Mouse (Mus musculus) kidney, embryonic 14.5 days (tissue): ENCODE data around the gene Zfhx3. TPM values are rescaled to one million over a fixed set of nuclear protein-coding genes. Genes with fewer than 3 reads are reported as not detected.

Source experiments
- ATAC-seq: fragments of 200-750 bp; cut with Nextera tagmentation; 2 replicates; pipeline ENCODE4 v1.8.0; 2017; ENCODE audit warnings: moderate number of reproducible peaks, mild to moderate bottlenecking, moderate TSS enrichment, moderate library complexity; ENCODE audit not compliant: low FRiP score, low TSS enrichment
- H3K27ac ChIP-seq: fragments of 300-500 bp; sonication (generic); 2 replicates; pipeline ENCODE4 v1.5.1; 2014; ENCODE audit warnings: low read depth, mild to moderate bottlenecking, low read length, moderate library complexity, mixed read lengths
- H3K27me3 ChIP-seq: fragments of 300-500 bp; sonication (generic); 2 replicates; pipeline ENCODE4 v1.6.1; 2014; ENCODE audit warnings: mild to moderate bottlenecking, low read length; ENCODE audit not compliant: control insufficient read depth, insufficient read depth
- H3K36me3 ChIP-seq: fragments of 300-500 bp; sonication (generic); 2 replicates; pipeline ENCODE4 v1.6.1; 2014; ENCODE audit warnings: low read length, mixed read lengths; ENCODE audit not compliant: control insufficient read depth, insufficient read depth
- H3K4me1 ChIP-seq: fragments of 300-500 bp; sonication (generic); 2 replicates; pipeline ENCODE4 v1.6.1; 2014; ENCODE audit warnings: low read length, mixed read lengths; ENCODE audit not compliant: control insufficient read depth, insufficient read depth
- H3K4me2 ChIP-seq: fragments of 300-500 bp; sonication (generic); replicated peaks from 2 replicates; pipeline ENCODE4 v1.6.1; 2014; ENCODE audit warnings: low read depth, mild to moderate bottlenecking, low read length
- H3K4me3 ChIP-seq: fragments of 300-500 bp; sonication (generic); 2 replicates; pipeline ENCODE4 v1.5.1; 2014; ENCODE audit warnings: mild to moderate bottlenecking, low read length
- H3K9ac ChIP-seq: fragments of 300-500 bp; sonication (generic); 2 replicates; pipeline ENCODE4 v1.6.1; 2014; ENCODE audit warnings: low read depth, mild to moderate bottlenecking, low read length, moderate library complexity
- H3K9me3 ChIP-seq: fragments of 300-500 bp; sonication (generic); 2 replicates; pipeline ENCODE4 v1.6.1; 2016; ENCODE audit warnings: low read length; ENCODE audit not compliant: control insufficient read depth
- WGBS: fragments of 180-500 bp; shearing (Covaris S2); extraction: QIAGEN DNeasy Blood & Tissue Kit; methylation state at CpG from one replicate; pipeline ENCODE4 v1.1.7; 2014; 5-methylcytosine and 5-hydroxymethylcytosine counted together
- polyA plus RNA-seq: library from polyadenylated mRNA; unstranded; fragments of >200 nt; fragmentation: Nextera tagmentation; extraction: Ambion mirVana; gene quantifications from 2 replicates; pipeline ENCODE4 v1.2.1, GENCODE M21; 2014

Zfhx3 gene
- polyA plus RNA-seq, 1 experiment from 2014 or later, result 11.7 TPM

- H3K9me3 ChIP-seq, result no peaks in the 10 kb centered on the region
- peak overlapping the region; percentile 18; the same call in 1 of the 2 replicates for H3K9ac ChIP-seq
- no peak overlapping the region for H3K27ac ChIP-seq
- H3K36me3 ChIP-seq, result no peaks in the 10 kb centered on the region; the same call in 1 of the 2 replicates
- no peak overlapping the region for H3K4me2 ChIP-seq
- H3K4me3 ChIP-seq, result no peak overlapping the region
- 62% methylated on average over 9 of the region's 12 CpGs for WGBS
- H3K4me1 ChIP-seq, result peaks cover 4% of the 10 kb centered on the region; the same call in 1 of the 2 replicates
- peak; percentile 58 for ATAC-seq
- no peaks in the 10 kb centered on the region for H3K27me3 ChIP-seq
Observed at GRCm38 (mm10) chr8:108829305-108829717, 886.9 kb downstream of the Zfhx3 start.

GRCm38 (mm10) chr8:108835143-108835542, 892.7 kb downstream of the Zfhx3 start:
- Histone ChIP-seq H3K9ac (no peak overlapping the region), H3K4me1 (peaks cover 5% of the 10 kb centered on the region; the same call in 1 of the 2 replicates), H3K36me3 (no peaks in the 10 kb centered on the region), H3K9me3 (no peaks in the 10 kb centered on the region), H3K27ac (no peak overlapping the region), H3K4me3 (no peak overlapping the region), H3K27me3 (no peaks in the 10 kb centered on the region), H3K4me2 (no peak overlapping the region)
- WGBS, result 88% methylated on average over 11 of the region's 11 CpGs
- no peak for ATAC-seq

DNA sequence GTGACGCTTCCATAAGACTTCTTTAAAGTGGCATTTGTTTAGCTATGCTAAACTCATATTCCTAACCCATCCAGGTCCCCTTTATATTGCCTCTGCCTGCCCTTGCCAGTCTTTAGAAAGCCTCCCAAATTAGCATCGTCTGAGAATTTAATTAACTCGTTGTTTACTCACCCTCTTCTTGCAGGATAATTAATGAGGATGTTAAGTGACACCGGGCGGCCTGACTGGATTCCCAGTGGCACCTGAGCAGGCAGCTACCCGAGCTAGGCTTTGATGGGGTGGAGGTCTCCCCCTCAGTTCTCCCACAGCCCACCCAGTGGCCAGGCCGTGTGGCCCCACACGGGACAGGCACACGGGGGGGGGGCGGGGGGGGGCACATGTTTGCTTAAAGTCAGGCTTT, 895.3 kb downstream of the Zfhx3 start:
- Histone ChIP-seq H3K4me2 (0 out of 2 replicates have a peak overlapping the region, but pooled peaks have one; percentile 8), H3K9me3 (no peaks in the 10 kb centered on the region), H3K27me3 (no peaks in the 10 kb centered on the region), H3K36me3 (no peaks in the 10 kb centered on the region), H3K4me3 (no peak overlapping the region), H3K4me1 (peaks cover 5% of the 10 kb centered on the region; the same call in 1 of the 2 replicates), H3K27ac (no peak overlapping the region), H3K9ac (no peak overlapping the region)
- WGBS, result 15% methylated on average over 10 of the region's 10 CpGs
- ATAC-seq, result peak; percentile 70

DNA sequence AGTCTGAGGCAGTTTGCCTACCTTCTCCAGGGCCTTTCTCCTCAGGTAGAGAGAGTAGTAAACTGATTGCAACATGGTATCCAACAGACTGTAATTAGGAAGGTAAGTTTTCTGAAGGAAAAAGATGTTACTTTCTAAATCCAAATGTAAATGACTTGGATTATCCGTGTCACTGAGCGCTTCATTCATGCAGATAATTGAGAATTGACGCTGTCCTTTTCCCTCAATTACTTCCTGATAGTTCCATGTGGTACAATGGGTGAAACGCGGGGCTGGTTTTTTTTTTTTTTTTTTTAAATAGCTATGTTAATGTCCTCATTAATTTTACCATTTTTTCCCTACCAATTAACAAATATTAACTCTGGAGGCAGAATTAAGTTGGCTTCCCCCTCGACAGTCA, 896.3 kb downstream of the Zfhx3 start:
- no peak overlapping the region for H3K4me2 ChIP-seq
- WGBS, result 63% methylated on average over 6 of the region's 6 CpGs
- no peak overlapping the region for H3K27ac ChIP-seq
- H3K27me3 ChIP-seq, result no peaks in the 10 kb centered on the region
- peaks cover 5% of the 10 kb centered on the region; the same call in 1 of the 2 replicates for H3K4me1 ChIP-seq
- no peak for ATAC-seq
- no peaks in the 10 kb centered on the region for H3K36me3 ChIP-seq
- no peak overlapping the region for H3K4me3 ChIP-seq
- H3K9me3 ChIP-seq, result no peaks in the 10 kb centered on the region
- no peak overlapping the region for H3K9ac ChIP-seq

GRCm38 (mm10) chr8:108842307-108842706, 899.9 kb downstream of the Zfhx3 start:
- H3K4me2 ChIP-seq, result no peak overlapping the region
- 84% methylated on average over 4 of the region's 5 CpGs for WGBS
- H3K27ac ChIP-seq, result no peak overlapping the region
- no peaks in the 10 kb centered on the region for H3K9me3 ChIP-seq
- no peaks in the 10 kb centered on the region for H3K27me3 ChIP-seq
- H3K36me3 ChIP-seq, result no peaks in the 10 kb centered on the region
- no peak overlapping the region for H3K4me3 ChIP-seq
- H3K4me1 ChIP-seq, result peaks cover 6% of the 10 kb centered on the region; the same call in 1 of the 2 replicates
- no peak for ATAC-seq
- no peak overlapping the region for H3K9ac ChIP-seq

- no peaks in the 10 kb centered on the region for H3K9me3 ChIP-seq
- ATAC-seq, result no peak
- no peak overlapping the region for H3K4me3 ChIP-seq
- WGBS, result 62% methylated on average over 6 of the region's 6 CpGs
- 0 out of 2 replicates have a peak, but pooled peaks cover 4% of the 10 kb centered on the region for H3K4me1 ChIP-seq
- H3K27ac ChIP-seq, result no peak overlapping the region
- H3K9ac ChIP-seq, result no peak overlapping the region
- H3K4me2 ChIP-seq, result no peak overlapping the region
- no peaks in the 10 kb centered on the region for H3K36me3 ChIP-seq
- H3K27me3 ChIP-seq, result no peaks in the 10 kb centered on the region
Observed at GRCm38 (mm10) chr8:108846174-108846573, 903.7 kb downstream of the Zfhx3 start.

DNA sequence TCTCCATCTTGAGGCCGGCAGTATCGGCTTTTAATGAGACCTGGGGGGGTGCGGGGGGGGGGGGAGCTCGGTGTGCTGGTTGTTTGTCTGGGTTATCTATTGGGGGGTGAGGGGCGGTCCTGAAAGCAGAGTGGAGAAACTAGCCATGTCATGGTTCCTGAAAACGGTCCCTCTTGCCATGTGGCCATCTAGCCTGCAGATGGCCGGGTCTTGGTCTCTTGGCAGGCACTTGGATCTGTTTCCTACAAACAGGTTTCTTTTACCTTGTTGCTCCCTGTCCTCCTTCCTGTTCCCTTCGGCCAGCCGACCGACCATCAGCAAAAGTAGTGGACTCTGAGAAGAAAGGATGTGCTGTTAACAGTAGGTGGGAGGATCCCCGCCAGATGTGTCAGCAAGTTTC, 904.4 kb downstream of the Zfhx3 start:
- H3K9ac ChIP-seq, result no peak overlapping the region
- 61% methylated on average over 11 of the region's 11 CpGs for WGBS
- no peaks in the 10 kb centered on the region for H3K27me3 ChIP-seq
- no peak for ATAC-seq
- no peaks in the 10 kb centered on the region for H3K9me3 ChIP-seq
- H3K27ac ChIP-seq, result no peak overlapping the region
- H3K36me3 ChIP-seq, result no peaks in the 10 kb centered on the region
- no peak overlapping the region for H3K4me2 ChIP-seq
- H3K4me3 ChIP-seq, result no peak overlapping the region
- 0 out of 2 replicates have a peak, but pooled peaks cover 4% of the 10 kb centered on the region for H3K4me1 ChIP-seq

DNA sequence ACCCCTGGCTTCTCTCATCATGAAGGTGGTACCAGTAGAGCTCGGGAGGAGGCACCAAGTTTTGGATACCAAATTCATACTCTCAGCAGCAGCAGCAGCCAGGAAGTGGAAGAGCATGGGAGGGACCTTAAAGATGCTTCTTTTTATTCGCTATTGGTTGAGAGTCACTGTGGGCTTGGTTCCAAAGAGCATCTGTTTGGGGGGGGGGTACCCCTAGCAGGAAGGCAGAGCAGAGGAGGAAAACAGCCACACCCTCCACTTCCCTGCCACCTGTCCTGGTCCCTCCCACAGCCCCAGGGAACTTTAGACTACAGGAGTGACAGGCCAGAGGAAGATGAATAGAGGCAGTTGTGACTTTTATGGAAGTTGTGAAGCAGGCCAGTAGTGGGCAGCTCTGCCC, 904.9 kb downstream of the Zfhx3 start:
- no peak overlapping the region for H3K4me3 ChIP-seq
- H3K27me3 ChIP-seq, result no peaks in the 10 kb centered on the region
- no peak overlapping the region for H3K4me2 ChIP-seq
- H3K27ac ChIP-seq, result no peak overlapping the region
- 55% methylated on average over 2 of the region's 2 CpGs for WGBS
- H3K4me1 ChIP-seq, result 0 out of 2 replicates have a peak, but pooled peaks cover 4% of the 10 kb centered on the region
- ATAC-seq, result no peak
- no peaks in the 10 kb centered on the region for H3K9me3 ChIP-seq
- no peak overlapping the region for H3K9ac ChIP-seq
- H3K36me3 ChIP-seq, result no peaks in the 10 kb centered on the region

- Histone ChIP-seq H3K9me3 (no peaks in the 10 kb centered on the region), H3K9ac (no peak overlapping the region), H3K27me3 (no peaks in the 10 kb centered on the region), H3K27ac (no peak overlapping the region), H3K4me2 (no peak overlapping the region), H3K36me3 (no peaks in the 10 kb centered on the region), H3K4me3 (no peak overlapping the region), H3K4me1 (0 out of 2 replicates have a peak, but pooled peaks cover 4% of the 10 kb centered on the region)
- ATAC-seq, result no peak
- 72% methylated on average over 3 of the region's 3 CpGs for WGBS
Observed at GRCm38 (mm10) chr8:108848484-108848883, 906.0 kb downstream of the Zfhx3 start.
